Mouse (Mus musculus): ENCODE measurements around the gene Tmem245. TPM values are rescaled to one million over a fixed set of nuclear protein-coding genes. Genes with fewer than 3 reads are reported as not detected.

Gene Tmem245
- polyA plus RNA-seq, 2 experiments = 10.0 to 11.9 TPM

DNA sequence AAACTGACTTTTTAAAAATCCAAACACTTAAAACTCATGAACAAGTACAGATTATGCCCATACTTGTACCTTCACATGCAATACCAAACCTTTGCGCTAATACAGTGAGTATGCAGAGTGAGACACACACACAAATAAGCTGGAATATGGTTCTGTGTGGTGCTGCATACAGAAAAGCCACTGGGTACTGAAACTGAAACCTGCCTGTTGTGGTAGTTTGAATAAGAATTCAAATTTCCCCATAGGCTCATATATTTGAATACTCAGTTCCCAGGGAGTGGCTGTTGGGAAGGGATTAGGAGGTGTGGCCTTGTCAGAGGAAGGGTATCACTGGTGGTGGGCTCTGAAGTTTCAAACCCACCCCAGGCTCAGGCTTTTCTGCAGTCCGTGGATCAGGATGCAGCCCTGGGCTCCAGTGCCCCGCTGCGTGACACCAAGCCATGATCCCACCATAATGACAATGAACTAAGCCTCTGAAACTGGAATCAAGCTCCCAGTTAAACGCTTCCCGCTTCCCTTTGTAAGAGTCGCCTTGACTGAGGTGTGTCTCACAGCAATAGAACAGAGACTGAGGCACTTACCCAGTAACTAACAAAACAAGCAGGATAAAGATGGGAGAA lies 34.7 kb downstream of the Tmem245 start:
- H3K4me2 ChIP-seq (replicated peaks; ENCODE audit: low read depth, low read length, severe bottlenecking) = no peak overlapping the region
- no peaks in the 10 kb centered on the region for H3K9me3 ChIP-seq (ENCODE audit: control insufficient read depth, low read length)
- no peak for TF ChIP-seq POLR2A (IDR thresholded peaks at IDR 0.05; ENCODE audit: borderline replicate concordance, extremely low read depth, insufficient read depth, insufficient read length)
- DNase-seq (ENCODE audit: low spot score) (no peak), ATAC-seq (ENCODE audit: low FRiP score, low read depth) (no peak)
- no peak overlapping the region for H3K4me3 ChIP-seq (replicated peaks; ENCODE audit: low read length)
- H3K4me1 ChIP-seq (ENCODE audit: control insufficient read depth, insufficient read depth, low read length) = no peaks in the 10 kb centered on the region
- H3K27ac ChIP-seq (replicated peaks; ENCODE audit: low read depth, low read length) = no peak overlapping the region
- no peak overlapping the region for H3K9ac ChIP-seq (ENCODE audit: low read depth, low read length, severe bottlenecking)
- no peaks in the 10 kb centered on the region for H3K27me3 ChIP-seq (ENCODE audit: control insufficient read depth, insufficient read depth, low read length)
- WGBS = 88% methylated on average over 7 of the region's 7 CpGs
- peaks cover 55% of the 10 kb centered on the region for H3K36me3 ChIP-seq (ENCODE audit: control insufficient read depth, insufficient read depth, low read length)

DNA sequence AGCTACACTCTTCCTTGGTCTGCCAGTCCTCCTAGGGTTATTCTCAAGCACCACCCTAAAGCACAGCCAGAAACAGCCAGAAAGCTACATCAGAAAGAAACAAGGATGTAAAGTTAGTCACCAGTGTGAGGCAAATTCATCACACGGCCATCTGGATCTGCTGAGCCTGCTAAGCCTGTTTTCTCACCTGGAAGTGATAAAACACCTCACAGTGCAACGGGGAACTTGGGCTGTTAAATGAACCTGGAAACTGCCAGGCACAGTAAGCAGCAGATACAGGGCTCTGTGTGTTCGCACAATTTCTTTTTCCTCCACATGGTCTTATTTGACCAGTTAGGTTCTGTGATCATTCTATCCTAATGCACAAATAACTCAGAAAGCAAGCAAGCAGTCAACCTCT lies 37.7 kb downstream of the Tmem245 start:
- no peak for TF ChIP-seq POLR2A (IDR thresholded peaks at IDR 0.05; ENCODE audit: borderline replicate concordance, extremely low read depth, insufficient read depth, insufficient read length)
- H3K36me3 ChIP-seq (ENCODE audit: control insufficient read depth, insufficient read depth, low read length) = peaks cover 61% of the 10 kb centered on the region
- no peak overlapping the region for H3K4me2 ChIP-seq (replicated peaks; ENCODE audit: low read depth, low read length, severe bottlenecking)
- no peak overlapping the region for H3K27ac ChIP-seq (replicated peaks; ENCODE audit: low read depth, low read length)
- ATAC-seq (ENCODE audit: low FRiP score, low read depth) = peak; percentile 81
- no peak overlapping the region for H3K4me3 ChIP-seq (replicated peaks; ENCODE audit: low read length)
- WGBS = 23% methylated on average over 3 of the region's 3 CpGs
- no peak overlapping the region for H3K9ac ChIP-seq (ENCODE audit: low read depth, low read length, severe bottlenecking)
- no peaks in the 10 kb centered on the region for H3K27me3 ChIP-seq (ENCODE audit: control insufficient read depth, insufficient read depth, low read length)
- H3K9me3 ChIP-seq (ENCODE audit: control insufficient read depth, low read length) = no peaks in the 10 kb centered on the region
- peak; percentile 31 for DNase-seq (ENCODE audit: low spot score)
- no peaks in the 10 kb centered on the region for H3K4me1 ChIP-seq (ENCODE audit: control insufficient read depth, insufficient read depth, low read length)

DNA sequence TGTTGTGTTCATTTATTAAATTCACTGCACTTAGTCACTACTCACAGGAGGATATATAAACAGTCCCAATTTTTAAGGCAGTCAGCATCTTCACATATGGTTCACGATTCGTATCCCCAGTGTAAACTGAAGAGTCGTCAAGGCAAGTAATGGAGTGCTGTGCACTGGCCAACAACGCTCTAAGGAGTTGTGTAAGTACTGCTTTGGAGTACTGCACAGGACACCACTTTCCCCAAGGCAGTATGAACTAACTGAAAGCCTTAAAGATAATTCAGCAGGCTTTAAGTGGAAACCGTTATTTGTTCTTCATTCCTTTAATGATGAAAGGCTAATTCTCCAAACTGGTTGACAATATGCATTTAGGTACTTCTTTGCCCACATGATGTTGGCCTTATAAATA lies 39.6 kb downstream of the Tmem245 start:
- Histone ChIP-seq H3K4me3 (replicated peaks; ENCODE audit: low read length) (no peak overlapping the region), H3K36me3 (ENCODE audit: control insufficient read depth, insufficient read depth, low read length) (peaks cover 67% of the 10 kb centered on the region), H3K27ac (replicated peaks; ENCODE audit: low read depth, low read length) (no peak overlapping the region), H3K4me2 (replicated peaks; ENCODE audit: low read depth, low read length, severe bottlenecking) (no peak overlapping the region), H3K27me3 (ENCODE audit: control insufficient read depth, insufficient read depth, low read length) (no peaks in the 10 kb centered on the region), H3K9me3 (ENCODE audit: control insufficient read depth, low read length) (no peaks in the 10 kb centered on the region), H3K9ac (ENCODE audit: low read depth, low read length, severe bottlenecking) (no peak overlapping the region), H3K4me1 (ENCODE audit: control insufficient read depth, insufficient read depth, low read length) (no peaks in the 10 kb centered on the region)
- no peak for DNase-seq (ENCODE audit: low spot score)
- TF ChIP-seq POLR2A (IDR thresholded peaks at IDR 0.05; ENCODE audit: borderline replicate concordance, extremely low read depth, insufficient read depth, insufficient read length) = no peak
- ATAC-seq (ENCODE audit: low FRiP score, low read depth) = no peak
- WGBS = 91% methylated on average over 5 of the region's 5 CpGs

DNA sequence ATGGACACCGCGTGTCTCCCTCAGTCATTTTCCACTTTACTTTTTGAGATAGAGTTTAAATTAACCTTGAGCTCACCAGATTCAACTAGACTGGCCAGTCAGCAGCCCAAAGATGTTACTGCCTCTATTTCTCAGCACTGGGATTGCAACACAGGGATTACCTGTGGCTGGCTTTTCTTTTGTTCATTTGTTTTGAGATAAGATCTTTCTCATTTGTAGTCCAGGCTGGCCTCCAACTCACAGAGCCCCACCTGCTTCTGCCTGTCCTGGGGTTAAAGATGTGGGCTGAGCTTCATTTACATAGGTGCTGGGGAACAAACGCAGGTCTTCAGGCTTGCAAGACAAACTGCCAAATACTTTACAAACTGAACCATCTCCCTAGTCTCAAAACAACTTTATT lies 40.3 kb downstream of the Tmem245 start:
- no peaks in the 10 kb centered on the region for H3K4me1 ChIP-seq (ENCODE audit: control insufficient read depth, insufficient read depth, low read length)
- DNase-seq (ENCODE audit: low spot score) (no peak), ATAC-seq (ENCODE audit: low FRiP score, low read depth) (no peak)
- peaks cover 74% of the 10 kb centered on the region for H3K36me3 ChIP-seq (ENCODE audit: control insufficient read depth, insufficient read depth, low read length)
- WGBS = 94% methylated on average over 3 of the region's 3 CpGs
- H3K9ac ChIP-seq (ENCODE audit: low read depth, low read length, severe bottlenecking) = no peak overlapping the region
- H3K27ac ChIP-seq (replicated peaks; ENCODE audit: low read depth, low read length) = no peak overlapping the region
- no peaks in the 10 kb centered on the region for H3K9me3 ChIP-seq (ENCODE audit: control insufficient read depth, low read length)
- no peak overlapping the region for H3K4me3 ChIP-seq (replicated peaks; ENCODE audit: low read length)
- no peaks in the 10 kb centered on the region for H3K27me3 ChIP-seq (ENCODE audit: control insufficient read depth, insufficient read depth, low read length)
- TF ChIP-seq POLR2A (IDR thresholded peaks at IDR 0.05; ENCODE audit: borderline replicate concordance, extremely low read depth, insufficient read depth, insufficient read length) = no peak
- H3K4me2 ChIP-seq (replicated peaks; ENCODE audit: low read depth, low read length, severe bottlenecking) = no peak overlapping the region

DNA sequence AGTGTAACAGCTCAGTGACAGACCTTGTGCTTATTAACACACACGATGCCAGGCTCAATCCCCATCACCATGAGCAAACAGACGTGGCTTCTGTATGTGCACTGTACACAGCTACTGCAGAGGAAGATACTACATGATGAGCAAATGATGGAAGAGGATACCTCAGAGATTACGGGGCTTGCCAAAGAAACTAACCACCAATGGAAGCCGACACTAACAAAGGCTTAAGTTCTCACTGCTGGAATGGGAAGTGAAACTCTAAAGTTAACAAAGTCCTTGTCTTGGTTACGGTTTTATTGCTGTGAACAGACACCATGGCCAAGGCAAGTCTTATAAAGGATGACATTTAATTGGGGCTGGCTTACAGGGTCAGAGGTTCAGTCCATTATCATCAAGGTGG lies 41.7 kb downstream of the Tmem245 start:
- TF ChIP-seq POLR2A (IDR thresholded peaks at IDR 0.05; ENCODE audit: borderline replicate concordance, extremely low read depth, insufficient read depth, insufficient read length) = no peak
- ATAC-seq (ENCODE audit: low FRiP score, low read depth) (no peak), DNase-seq (ENCODE audit: low spot score) (no peak)
- Histone ChIP-seq H3K27ac (replicated peaks; ENCODE audit: low read depth, low read length) (no peak overlapping the region), H3K4me3 (replicated peaks; ENCODE audit: low read length) (no peak overlapping the region), H3K4me2 (replicated peaks; ENCODE audit: low read depth, low read length, severe bottlenecking) (no peak overlapping the region), H3K27me3 (ENCODE audit: control insufficient read depth, insufficient read depth, low read length) (no peaks in the 10 kb centered on the region), H3K9me3 (ENCODE audit: control insufficient read depth, low read length) (no peaks in the 10 kb centered on the region), H3K36me3 (ENCODE audit: control insufficient read depth, insufficient read depth, low read length) (peaks cover 72% of the 10 kb centered on the region), H3K9ac (ENCODE audit: low read depth, low read length, severe bottlenecking) (no peak overlapping the region), H3K4me1 (ENCODE audit: control insufficient read depth, insufficient read depth, low read length) (no peaks in the 10 kb centered on the region)
- WGBS = 86% methylated on average over 5 of the region's 5 CpGs

DNA sequence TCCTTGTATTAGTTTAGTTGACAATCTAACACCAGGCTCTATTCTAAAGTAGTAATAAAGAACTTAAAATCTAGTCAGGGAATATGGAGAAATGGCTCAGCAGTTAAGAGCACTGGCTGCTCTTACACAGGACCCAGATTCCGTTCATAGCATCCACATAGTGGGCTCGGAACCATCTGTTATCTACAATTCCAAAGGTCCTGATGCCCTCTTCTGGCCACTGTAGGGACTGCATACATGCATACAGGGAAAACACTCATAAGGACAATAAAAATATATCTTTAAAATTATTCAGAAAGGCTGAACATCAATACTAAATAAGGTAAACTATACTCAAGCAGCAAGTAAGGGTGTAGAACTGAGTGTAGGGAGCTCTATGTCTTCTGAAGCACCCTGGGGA lies 45.6 kb downstream of the Tmem245 start:
- Histone ChIP-seq H3K27me3 (ENCODE audit: control insufficient read depth, insufficient read depth, low read length) (no peaks in the 10 kb centered on the region), H3K4me2 (replicated peaks; ENCODE audit: low read depth, low read length, severe bottlenecking) (no peak overlapping the region), H3K9ac (ENCODE audit: low read depth, low read length, severe bottlenecking) (no peak overlapping the region), H3K9me3 (ENCODE audit: control insufficient read depth, low read length) (no peaks in the 10 kb centered on the region), H3K27ac (replicated peaks; ENCODE audit: low read depth, low read length) (no peak overlapping the region), H3K36me3 (ENCODE audit: control insufficient read depth, insufficient read depth, low read length) (peaks cover 81% of the 10 kb centered on the region), H3K4me1 (ENCODE audit: control insufficient read depth, insufficient read depth, low read length) (no peaks in the 10 kb centered on the region), H3K4me3 (replicated peaks; ENCODE audit: low read length) (no peak overlapping the region)
- no peak for TF ChIP-seq POLR2A (IDR thresholded peaks at IDR 0.05; ENCODE audit: borderline replicate concordance, extremely low read depth, insufficient read depth, insufficient read length)
- DNase-seq (ENCODE audit: low spot score) = no peak
- WGBS = 93% methylated on average over 2 of the region's 2 CpGs
- no peak for ATAC-seq (ENCODE audit: low FRiP score, low read depth)
